Mouse (Mus musculus) erythroblast, embryonic 14.5 days (primary cell): ENCODE measurements around the gene Gab3.

Experiments
- GATA1 ChIP-seq: IDR thresholded peaks from 2 replicates; pipeline ENCODE4 v1.6.1; 2012; ENCODE audit warnings: low read length, inconsistent platforms, mixed read lengths
- TAL1 ChIP-seq: IDR thresholded peaks from 3 replicates; pipeline ENCODE4 v1.6.1; 2012; ENCODE audit warnings: low read length, inconsistent platforms, mixed read lengths

GRCm38 (mm10) chrX:75035162-75035561, 50.1 kb downstream of the Gab3 start:
- TF ChIP-seq TAL1: no peak
- no peak for TF ChIP-seq GATA1
